Mouse (Mus musculus) megakaryocyte progenitor cell, adult 5-6 weeks (primary cell): ENCODE results near the gene Ankrd12. TPM values are rescaled to one million over a fixed set of nuclear protein-coding genes. Genes with fewer than 3 reads are reported as not detected.

Experiments used
- ATAC-seq: replicated peaks from 2 replicates; pipeline ENCODE4 v1.8.0; 2016; ENCODE audit warnings: mild to moderate bottlenecking, moderate TSS enrichment, inconsistent platforms; ENCODE audit not compliant: poor library complexity
- total RNA-seq, 2 experiments: library from RNA; stranded (forward) in 1 of 2; stranded (reverse) in 1 of 2; fragments of 157-497, 149-512 nt in 1 of 2; fragments of 200-1000 nt in 1 of 2; gene quantifications; 2 replicates each; pipeline versions ENCODE4 v1.2.3 to v1.2.4; 2015 to 2017

Ankrd12 gene
- total RNA-seq, 2 experiments from 2014 or later = 48.1 to 60.3 TPM

GRCm38 (mm10) chr17:65988151-65988820, 88.6 kb downstream of the Ankrd12 start:
- peak; percentile 34; the same call in 1 of the 2 replicates for ATAC-seq

- ATAC-seq = peak; percentile 57
Measured at GRCm38 (mm10) chr17:65976720-65977119, 100.2 kb downstream of the Ankrd12 start.

GRCm38 (mm10) chr17:65967751-65968150, 109.1 kb downstream of the Ankrd12 start:
- no peak for ATAC-seq

- no peak for ATAC-seq
Measured at GRCm38 (mm10) chr17:65962263-65962662, 114.6 kb downstream of the Ankrd12 start.

- no peak for ATAC-seq
Measured at GRCm38 (mm10) chr17:65961606-65962136, 115.2 kb downstream of the Ankrd12 start.

GRCm38 (mm10) chr17:65959011-65959410, 117.9 kb downstream of the Ankrd12 start:
- no peak for ATAC-seq

GRCm38 (mm10) chr17:65958366-65958765, 118.5 kb downstream of the Ankrd12 start:
- ATAC-seq = no peak

GRCm38 (mm10) chr17:65957782-65958325, 119.0 kb downstream of the Ankrd12 start:
- ATAC-seq = no peak

GRCm38 (mm10) chr17:65956993-65957781, 119.7 kb downstream of the Ankrd12 start:
- peak; percentile 47 for ATAC-seq

- no peak for ATAC-seq
Measured at GRCm38 (mm10) chr17:65956140-65956539, 120.7 kb downstream of the Ankrd12 start.

GRCm38 (mm10) chr17:65953959-65954358, 122.9 kb downstream of the Ankrd12 start:
- ATAC-seq = no peak

GRCm38 (mm10) chr17:65952083-65952482, 124.8 kb downstream of the Ankrd12 start:
- peak; percentile 65 for ATAC-seq

- ATAC-seq = peak; percentile 90
Measured at GRCm38 (mm10) chr17:65950622-65951404, 126.1 kb downstream of the Ankrd12 start, which contains the start of gene Twsg1. Twsg1 (minus strand) TSS chr17:65951226.

GRCm38 (mm10) chr17:65950183-65950582, 126.7 kb downstream of the Ankrd12 start:
- ATAC-seq = no peak

GRCm38 (mm10) chr17:65947307-65947706, 129.6 kb downstream of the Ankrd12 start:
- ATAC-seq = no peak

- no peak for ATAC-seq
Measured at GRCm38 (mm10) chr17:65945420-65945819, 131.5 kb downstream of the Ankrd12 start.

- no peak for ATAC-seq
Measured at GRCm38 (mm10) chr17:65942394-65942793, 134.5 kb downstream of the Ankrd12 start.

- no peak for ATAC-seq
Measured at GRCm38 (mm10) chr17:65941275-65941674, 135.6 kb downstream of the Ankrd12 start.

GRCm38 (mm10) chr17:65940221-65940620, 136.7 kb downstream of the Ankrd12 start:
- ATAC-seq = no peak

- ATAC-seq = no peak
Measured at GRCm38 (mm10) chr17:65939461-65940192, 137.3 kb downstream of the Ankrd12 start.
